Mouse (Mus musculus): Measurements from ENCODE around the gene Pnkd. TPM values are rescaled to one million over a fixed set of nuclear protein-coding genes. Genes with fewer than 3 reads are reported as not detected.
"Not testable (repeated sequence)": the region's sequence is repeated elsewhere in the genome, so short reads cannot be mapped to it uniquely, and the experiment has no call there.

The Pnkd gene
- total and polyA plus RNA-seq, 2 experiments from 2014 or later: 310 to 345 TPM

- peak overlapping the region; percentile 38 for H3K27ac ChIP-seq (ENCODE audit: low read depth)
- no peaks in the 10 kb centered on the region for H3K9me3 ChIP-seq (replicated peaks; ENCODE audit: control insufficient read depth, low read length)
- ATAC-seq (ENCODE audit: insufficient read depth, low read depth) (0 out of 2 replicates have a peak, but pooled peaks have one; percentile 39), DNase-seq (ENCODE audit: low spot score) (no peak)
- peaks cover 14% of the 10 kb centered on the region for H3K4me1 ChIP-seq (ENCODE audit: control insufficient read depth, insufficient read depth)
- H3K4me3 ChIP-seq (ENCODE audit: low read depth, low read length): no peak overlapping the region
- no peak overlapping the region for H3K9ac ChIP-seq (replicated peaks; ENCODE audit: low read depth, low read length)
- H3K4me2 ChIP-seq (ENCODE audit: low read depth, low read length): no peak overlapping the region
- H3K36me3 ChIP-seq (replicated peaks; ENCODE audit: control insufficient read depth, insufficient read depth, low read length): no peaks in the 10 kb centered on the region
- no peaks in the 10 kb centered on the region for H3K27me3 ChIP-seq (ENCODE audit: control insufficient read depth, insufficient read depth, low read length)
- TF ChIP-seq CTCF (IDR thresholded peaks at IDR 0.05; ENCODE audit: low read depth) (no peak), EP300 (IDR thresholded peaks at IDR 0.05; ENCODE audit: low read depth) (no peak)
- 32% methylated on average over 3 of the region's 3 CpGs for WGBS
Observed at GRCm38 (mm10) chr1:74321396-74321795, 36.7 kb downstream of the Pnkd start.

GRCm38 (mm10) chr1:74326916-74327315, 42.2 kb downstream of the Pnkd start:
- peaks cover 20% of the 10 kb centered on the region for H3K4me1 ChIP-seq (ENCODE audit: control insufficient read depth, insufficient read depth)
- ATAC-seq (ENCODE audit: insufficient read depth, low read depth); H3K4me2 ChIP-seq (ENCODE audit: low read depth, low read length); H3K9ac ChIP-seq (replicated peaks; ENCODE audit: low read depth, low read length); H3K27me3 ChIP-seq (ENCODE audit: control insufficient read depth, insufficient read depth, low read length); H3K36me3 ChIP-seq (replicated peaks; ENCODE audit: control insufficient read depth, insufficient read depth, low read length); H3K4me3 ChIP-seq (ENCODE audit: low read depth, low read length); DNase-seq (ENCODE audit: low spot score); H3K27ac ChIP-seq (ENCODE audit: low read depth); H3K9me3 ChIP-seq (replicated peaks; ENCODE audit: control insufficient read depth, low read length): not testable (repeated sequence)
- WGBS: 81% methylated on average over 2 of the region's 2 CpGs

GRCm38 (mm10) chr1:74329899-74330431, 45.2 kb downstream of the Pnkd start:
- H3K4me2 ChIP-seq (ENCODE audit: low read depth, low read length): no peak overlapping the region
- peaks cover 35% of the 10 kb centered on the region for H3K4me1 ChIP-seq (ENCODE audit: control insufficient read depth, insufficient read depth)
- TF ChIP-seq EP300 (IDR thresholded peaks at IDR 0.05; ENCODE audit: low read depth): no peak
- DNase-seq (ENCODE audit: low spot score): no peak
- peaks cover 5% of the 10 kb centered on the region; the same call in 1 of the 2 replicates for H3K36me3 ChIP-seq (replicated peaks; ENCODE audit: control insufficient read depth, insufficient read depth, low read length)
- 63% methylated on average over 7 of the region's 7 CpGs for WGBS
- no peaks in the 10 kb centered on the region for H3K9me3 ChIP-seq (replicated peaks; ENCODE audit: control insufficient read depth, low read length)
- ATAC-seq (ENCODE audit: insufficient read depth, low read depth): no peak
- H3K9ac ChIP-seq (replicated peaks; ENCODE audit: low read depth, low read length): no peak overlapping the region
- peak overlapping the region; percentile 75 for H3K27ac ChIP-seq (ENCODE audit: low read depth)
- H3K4me3 ChIP-seq (ENCODE audit: low read depth, low read length): no peak overlapping the region
- no peaks in the 10 kb centered on the region for H3K27me3 ChIP-seq (ENCODE audit: control insufficient read depth, insufficient read depth, low read length)

GRCm38 (mm10) chr1:74331046-74331681, 46.4 kb downstream of the Pnkd start:
- H3K4me2 ChIP-seq (ENCODE audit: low read depth, low read length): no peak overlapping the region
- peak overlapping the region; percentile 75 for H3K27ac ChIP-seq (ENCODE audit: low read depth)
- ATAC-seq (ENCODE audit: insufficient read depth, low read depth) (peak; percentile 16), DNase-seq (ENCODE audit: low spot score) (no peak)
- no peaks in the 10 kb centered on the region for H3K27me3 ChIP-seq (ENCODE audit: control insufficient read depth, insufficient read depth, low read length)
- TF ChIP-seq CTCF (IDR thresholded peaks at IDR 0.05; ENCODE audit: low read depth) (no peak), EP300 (IDR thresholded peaks at IDR 0.05; ENCODE audit: low read depth) (no peak; the same call in 1 of the 2 replicates)
- H3K36me3 ChIP-seq (replicated peaks; ENCODE audit: control insufficient read depth, insufficient read depth, low read length): peaks cover 5% of the 10 kb centered on the region; the same call in 1 of the 2 replicates
- H3K4me1 ChIP-seq (ENCODE audit: control insufficient read depth, insufficient read depth): peaks cover 46% of the 10 kb centered on the region
- WGBS: 50% methylated on average over 4 of the region's 4 CpGs
- no peak overlapping the region for H3K9ac ChIP-seq (replicated peaks; ENCODE audit: low read depth, low read length)
- H3K4me3 ChIP-seq (ENCODE audit: low read depth, low read length): no peak overlapping the region
- no peaks in the 10 kb centered on the region for H3K9me3 ChIP-seq (replicated peaks; ENCODE audit: control insufficient read depth, low read length)

- Histone ChIP-seq H3K4me2 (ENCODE audit: low read depth, low read length) (peak overlapping the region; percentile 77), H3K4me1 (ENCODE audit: control insufficient read depth, insufficient read depth) (peaks cover 56% of the 10 kb centered on the region), H3K9me3 (replicated peaks; ENCODE audit: control insufficient read depth, low read length) (no peaks in the 10 kb centered on the region), H3K27ac (ENCODE audit: low read depth) (peak overlapping the region; percentile 75), H3K36me3 (replicated peaks; ENCODE audit: control insufficient read depth, insufficient read depth, low read length) (peaks cover 5% of the 10 kb centered on the region; the same call in 1 of the 2 replicates), H3K9ac (replicated peaks; ENCODE audit: low read depth, low read length) (peak overlapping the region; percentile 42), H3K27me3 (ENCODE audit: control insufficient read depth, insufficient read depth, low read length) (no peaks in the 10 kb centered on the region), H3K4me3 (ENCODE audit: low read depth, low read length) (peak overlapping the region; percentile 46)
- peak; percentile 97 for DNase-seq (ENCODE audit: low spot score)
- under 1% methylated on average over 36 of the region's 36 CpGs for WGBS
- TF ChIP-seq CTCF (IDR thresholded peaks at IDR 0.05; ENCODE audit: low read depth) (peak; percentile 64), EP300 (IDR thresholded peaks at IDR 0.05; ENCODE audit: low read depth) (no peak)
- ATAC-seq (ENCODE audit: insufficient read depth, low read depth): peak; percentile 91
Observed at GRCm38 (mm10) chr1:74332241-74332763, 47.6 kb downstream of the Pnkd start.

Data from heart, postnatal 0 days (tissue).